Comparison of ENCODE assay signal across 23 mouse cellular contexts in the genomic region with DNA sequence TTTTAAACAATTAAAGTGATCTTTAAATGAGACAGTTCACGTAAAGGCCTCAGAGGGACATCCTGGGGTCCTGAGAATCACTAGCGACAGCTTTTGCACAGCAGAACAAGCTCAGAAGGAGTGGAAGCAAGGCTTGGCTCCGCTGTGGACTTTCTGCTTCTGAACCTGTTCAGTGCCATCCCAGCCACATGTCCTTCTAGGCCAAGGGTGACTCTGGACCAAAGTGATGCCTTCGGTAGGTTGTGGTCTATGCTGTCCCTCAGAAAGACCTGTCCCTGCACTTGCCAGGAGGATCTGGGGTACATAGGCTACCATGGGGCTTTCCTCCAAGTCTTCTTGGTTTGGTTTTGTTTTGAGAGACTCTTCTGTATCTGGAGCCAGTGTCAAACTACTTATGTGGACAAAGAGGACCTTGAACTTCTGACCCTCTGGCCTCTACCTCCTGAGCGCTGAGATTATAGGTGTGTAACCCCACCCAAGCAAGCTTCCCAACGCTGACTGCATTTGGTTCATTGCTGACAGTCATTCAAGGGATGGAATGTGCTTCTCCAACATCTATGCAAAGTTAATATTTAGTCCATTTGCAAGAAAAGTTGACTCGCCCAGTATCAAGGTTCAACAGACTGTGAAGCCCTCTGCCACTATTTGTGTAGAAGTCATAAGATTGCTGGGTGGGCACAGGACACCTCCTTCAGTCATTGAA.
DNase-seq lines count a peak whose midpoint lies in the region; ATAC-seq lines count a peak whose summit lies in the region.
"Had no signal": no experiment of that assay in that cellular context is flagged by ENCODE, and none has a peak within 500 bp of the region (broad histone marks: within the 10 kb centered on the region; RNA-seq: fewer than 3 reads in every experiment).

No protein-coding gene starts in this region.

- H3K9me3 ChIP-seq in kidney, embryonic 14.5 days (ENCODE audit: control insufficient read depth, low read length) = no peaks in the 10 kb centered on the region
- H3K9me3 ChIP-seq: embryonic facial prominence, embryonic 12.5 days had no signal

- WGBS in kidney, embryonic 14.5 days = 84% methylated on average over 7 of the region's 7 CpGs

- no peaks in the 10 kb centered on the region for H3K4me1 ChIP-seq in kidney, embryonic 14.5 days (ENCODE audit: control insufficient read depth, insufficient read depth, low read length)
- H3K4me1 ChIP-seq: midbrain, embryonic 10.5 days; neural tube, embryonic 13.5 days had no signal

- H3K4me2 ChIP-seq in kidney, embryonic 14.5 days (replicated peaks; ENCODE audit: low read depth, low read length) = no peak overlapping the region
- H3K4me2 ChIP-seq: embryonic facial prominence, embryonic 12.5 days; heart, embryonic 12.5 days; neural tube, embryonic 13.5 days had no signal

- no peaks in the 10 kb centered on the region for H3K36me3 ChIP-seq in kidney, embryonic 14.5 days (ENCODE audit: control insufficient read depth, insufficient read depth, low read length)
- H3K36me3 ChIP-seq: embryonic facial prominence, embryonic 12.5 days; heart, embryonic 12.5 days; midbrain, embryonic 10.5 days; neural tube, embryonic 13.5 days had no signal

- peak; percentile 84 for DNase-seq in kidney, adult 11 months
- peak; percentile 1 for DNase-seq in urinary bladder, postnatal 14 days (ENCODE audit: low spot score)
- DNase-seq in urinary bladder, postnatal 25 days (ENCODE audit: low spot score) = no peak
- peak; percentile 62 to 82 for DNase-seq in kidney, postnatal 25 days
- DNase-seq in embryo, embryonic 11 days = no peak
- no peak for DNase-seq in cerebellum, adult 11-12 months
- DNase-seq in cerebellum, postnatal 10 days = no peak
- DNase-seq: cerebellum, adult 11 months; cerebellum, postnatal 36 days; heart, postnatal 36 days; lung, adult 18-20 months; lung, postnatal 4 days; right cerebral cortex, postnatal 4 days; thymus, postnatal 14 days had no signal

- no peaks in the 10 kb centered on the region for H3K27me3 ChIP-seq in kidney, embryonic 14.5 days (ENCODE audit: control insufficient read depth, insufficient read depth, low read length)
- H3K27me3 ChIP-seq: CH12.LX; embryonic facial prominence, embryonic 12.5 days; heart, embryonic 12.5 days; neural tube, embryonic 13.5 days had no signal

- H3K9ac ChIP-seq in kidney, embryonic 14.5 days (ENCODE audit: low read depth, low read length) = no peak overlapping the region
- H3K9ac ChIP-seq: embryonic facial prominence, embryonic 12.5 days; heart, embryonic 12.5 days; neural tube, embryonic 13.5 days had no signal

- ATAC-seq in kidney, embryonic 14.5 days (ENCODE audit: low FRiP score, low TSS enrichment) = no peak
- ATAC-seq: forebrain, embryonic 16.5 days; hindbrain, embryonic 16.5 days had no signal

- no peak overlapping the region for H3K27ac ChIP-seq in kidney, embryonic 14.5 days (ENCODE audit: low read depth, low read length)
- H3K27ac ChIP-seq: embryonic facial prominence, embryonic 12.5 days; left cerebral cortex, adult 2 months; midbrain, embryonic 10.5 days; neural tube, embryonic 13.5 days had no signal

- H3K4me3 ChIP-seq in kidney, embryonic 14.5 days (ENCODE audit: low read length) = no peak overlapping the region
- H3K4me3 ChIP-seq: embryonic facial prominence, embryonic 12.5 days; heart, embryonic 12.5 days; left cerebral cortex, adult 2 months; midbrain, embryonic 10.5 days; neural tube, embryonic 13.5 days had no signal

Comparison
In these comparisons a context has a peak if more than half of its experiments do, and no peak if none do; other contexts are left out.
1. DNase-seq: peak in kidney, adult 11 months (single experiment), urinary bladder, postnatal 14 days (single experiment) and kidney, postnatal 25 days (2 of 2); none in urinary bladder, postnatal 25 days (single experiment), embryo, embryonic 11 days (single experiment), cerebellum, adult 11-12 months (single experiment) and cerebellum, postnatal 10 days (0 of 2).